Mouse (Mus musculus) lung, embryonic 16.5 days (tissue): Measurements from ENCODE around the gene Mcrip2. TPM values are rescaled to one million over a fixed set of nuclear protein-coding genes. Genes with fewer than 3 reads are reported as not detected.

Experiments
- ATAC-seq: fragments of 200-750 bp; cut with Nextera tagmentation; 2 replicates; pipeline ENCODE4 v1.8.0; 2017; ENCODE audit warnings: low read depth, mild to moderate bottlenecking, moderate library complexity
- H3K27ac ChIP-seq: fragments of 300-500 bp; sonication (generic); 2 replicates; pipeline ENCODE4 v1.5.1; 2014; ENCODE audit warnings: mild to moderate bottlenecking, control low read depth, low read length
- H3K27me3 ChIP-seq: fragments of 300-500 bp; sonication (generic); 2 replicates; pipeline ENCODE4 v1.6.1; 2014; ENCODE audit warnings: low read depth, low read length, mixed read lengths; ENCODE audit not compliant: control insufficient read depth, insufficient read depth
- H3K36me3 ChIP-seq: fragments of 300-500 bp; sonication (generic); 2 replicates; pipeline ENCODE4 v1.6.1; 2014; ENCODE audit warnings: low read length; ENCODE audit not compliant: control insufficient read depth, insufficient read depth
- H3K4me1 ChIP-seq: fragments of 300-500 bp; sonication (generic); replicated peaks from 2 replicates; pipeline ENCODE4 v1.6.1; 2014; ENCODE audit warnings: low read length, mixed read lengths; ENCODE audit not compliant: control insufficient read depth, insufficient read depth
- H3K4me2 ChIP-seq: fragments of 300-500 bp; sonication (generic); 2 replicates; pipeline ENCODE4 v1.6.1; 2014; ENCODE audit warnings: low read depth, low read length, control low read depth
- H3K4me3 ChIP-seq: fragments of 300-500 bp; sonication (generic); 2 replicates; pipeline ENCODE4 v1.5.1; 2014; ENCODE audit warnings: mild to moderate bottlenecking, low read length, control low read depth
- H3K9ac ChIP-seq: fragments of 300-500 bp; sonication (generic); 2 replicates; pipeline ENCODE4 v1.6.1; 2014; ENCODE audit warnings: low read length, control low read depth
- H3K9me3 ChIP-seq: fragments of 300-500 bp; sonication (generic); 2 replicates; pipeline ENCODE4 v1.6.1; 2016; ENCODE audit warnings: low read length; ENCODE audit not compliant: control insufficient read depth
- WGBS: fragments of 180-500 bp; shearing (Covaris S2); extraction: QIAGEN DNeasy Blood & Tissue Kit; methylation state at CpG from one replicate; pipeline ENCODE4 v1.1.7; 2014; 5-methylcytosine and 5-hydroxymethylcytosine counted together
- polyA plus RNA-seq: library from polyadenylated mRNA; unstranded; fragments of >200 nt; fragmentation: Nextera tagmentation; extraction: Ambion mirVana; gene quantifications from 2 replicates; pipeline ENCODE4 v1.2.1, GENCODE M21; 2015

Mcrip2 gene
- polyA plus RNA-seq, 1 experiment from 2014 or later: 21.6 TPM

DNA sequence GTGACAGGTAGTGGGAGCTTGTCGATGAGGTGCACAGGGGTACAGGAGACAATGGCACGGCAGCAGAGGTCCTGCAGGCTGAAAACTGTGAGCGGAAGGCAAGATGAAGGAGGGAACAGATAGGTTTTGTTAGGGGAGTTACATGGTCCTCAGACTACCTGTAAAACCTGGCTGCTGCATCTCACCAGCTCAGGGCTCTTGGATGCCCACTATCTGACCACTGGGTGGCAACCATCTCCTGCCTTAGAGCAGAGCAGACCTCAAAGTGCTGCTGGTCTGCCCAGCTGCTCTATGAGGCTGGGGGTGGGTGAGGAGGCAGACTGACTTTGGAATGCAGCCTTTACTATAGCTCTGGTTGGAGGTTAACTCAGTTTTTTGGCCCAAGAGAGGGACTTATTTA is 15.3 kb upstream of the Mcrip2 start:
- no peak overlapping the region for H3K4me2 ChIP-seq
- no peak overlapping the region for H3K4me3 ChIP-seq
- no peak overlapping the region for H3K27ac ChIP-seq
- ATAC-seq: no peak
- H3K9me3 ChIP-seq: no peaks in the 10 kb centered on the region
- no peak overlapping the region for H3K9ac ChIP-seq
- WGBS: 90% methylated on average over 3 of the region's 3 CpGs
- H3K27me3 ChIP-seq: no peaks in the 10 kb centered on the region
- peaks cover 14% of the 10 kb centered on the region; the same call in 1 of the 2 replicates for H3K36me3 ChIP-seq
- no peaks in the 10 kb centered on the region; the same call in 1 of the 2 replicates for H3K4me1 ChIP-seq

GRCm38 (mm10) chr17:25883268-25883667 is 14.7 kb upstream of the Mcrip2 start:
- 88% methylated on average over 8 of the region's 8 CpGs for WGBS
- H3K4me3 ChIP-seq: no peak overlapping the region

GRCm38 (mm10) chr17:25882306-25882705 is 13.7 kb upstream of the Mcrip2 start:
- no peak overlapping the region for H3K9ac ChIP-seq
- ATAC-seq: no peak
- peaks cover 12% of the 10 kb centered on the region; the same call in 1 of the 2 replicates for H3K36me3 ChIP-seq

More at GRCm38 (mm10) chr17:25883268-25883667, 14.7 kb upstream of the Mcrip2 start:
- Histone ChIP-seq H3K27me3 (no peaks in the 10 kb centered on the region), H3K9ac (no peak overlapping the region), H3K4me1 (no peaks in the 10 kb centered on the region; the same call in 1 of the 2 replicates), H3K27ac (no peak overlapping the region), H3K9me3 (no peaks in the 10 kb centered on the region), H3K4me2 (no peak overlapping the region), H3K36me3 (peaks cover 12% of the 10 kb centered on the region; the same call in 1 of the 2 replicates)
- ATAC-seq: no peak

DNA sequence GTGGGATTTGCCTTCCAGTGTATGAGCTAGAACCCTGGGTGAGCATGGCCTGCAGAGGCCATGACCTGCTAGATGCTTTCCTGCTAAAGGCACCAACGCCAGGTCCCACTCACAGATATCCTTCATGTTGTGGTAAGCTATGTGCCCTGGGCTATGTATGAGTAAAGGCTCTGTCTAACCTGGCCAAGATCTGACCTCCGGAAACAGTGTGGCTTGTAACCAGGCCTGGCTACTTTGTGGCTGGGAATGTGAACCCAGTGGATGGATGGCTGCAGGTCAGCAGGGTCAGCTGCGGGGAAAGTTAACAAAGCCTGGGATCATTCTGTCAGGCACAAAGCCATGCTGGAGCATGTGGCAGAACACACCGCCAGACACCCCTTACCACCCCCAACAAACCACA is 13.1 kb upstream of the Mcrip2 start:
- no peak overlapping the region for H3K4me2 ChIP-seq
- H3K9ac ChIP-seq: no peak overlapping the region; the same call in 1 of the 2 replicates
- H3K36me3 ChIP-seq: peaks cover 12% of the 10 kb centered on the region; the same call in 1 of the 2 replicates
- H3K4me3 ChIP-seq: no peak overlapping the region
- WGBS: 36% methylated on average over 4 of the region's 4 CpGs
- H3K4me1 ChIP-seq: peaks cover 3% of the 10 kb centered on the region; the same call in 1 of the 2 replicates
- no peak overlapping the region for H3K27ac ChIP-seq
- H3K9me3 ChIP-seq: no peaks in the 10 kb centered on the region
- no peaks in the 10 kb centered on the region for H3K27me3 ChIP-seq
- no peak for ATAC-seq

More at GRCm38 (mm10) chr17:25882306-25882705, 13.7 kb upstream of the Mcrip2 start:
- Histone ChIP-seq H3K4me1 (no peaks in the 10 kb centered on the region), H3K27me3 (no peaks in the 10 kb centered on the region), H3K9me3 (no peaks in the 10 kb centered on the region), H3K4me2 (no peak overlapping the region), H3K27ac (no peak overlapping the region), H3K4me3 (no peak overlapping the region)
- WGBS: 45% methylated on average over 5 of the region's 5 CpGs

GRCm38 (mm10) chr17:25880913-25881641 is 12.5 kb upstream of the Mcrip2 start:
- no peak overlapping the region for H3K27ac ChIP-seq
- H3K36me3 ChIP-seq: peaks cover 12% of the 10 kb centered on the region; the same call in 1 of the 2 replicates
- WGBS: 15% methylated on average over 5 of the region's 5 CpGs

DNA sequence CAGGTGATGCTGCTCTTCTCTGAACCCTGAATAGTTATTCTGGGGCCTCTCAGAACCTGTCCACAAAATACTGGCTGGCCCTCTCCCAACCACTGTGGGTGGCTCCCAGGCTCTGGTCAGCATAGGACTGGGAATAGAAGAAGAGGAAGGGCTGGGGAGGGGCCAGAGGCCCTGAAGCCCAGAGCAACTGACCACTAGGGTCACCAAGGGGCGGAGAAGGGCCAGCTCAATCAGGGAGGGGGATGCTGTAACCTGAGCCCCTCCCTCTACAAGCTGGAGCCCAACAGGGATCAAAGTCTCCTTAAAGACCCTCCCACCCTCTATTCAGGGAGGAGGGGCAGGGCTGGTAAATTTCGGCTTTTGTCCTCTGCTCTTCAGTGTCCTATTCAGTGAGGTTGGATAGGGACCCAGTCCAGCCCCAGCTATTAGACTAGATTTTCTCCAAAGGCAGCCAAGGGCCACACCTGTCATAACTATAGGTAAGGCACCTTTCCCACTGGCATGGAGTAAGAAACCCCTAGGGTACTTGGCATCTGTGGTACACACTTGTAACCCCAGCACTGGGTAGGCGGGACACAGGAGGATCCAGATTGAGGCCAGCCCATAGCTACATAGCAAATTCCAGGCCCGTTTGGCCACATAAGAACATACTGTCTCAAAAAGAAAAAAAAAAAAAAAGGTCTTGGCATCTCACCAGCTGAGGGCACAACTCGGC is 11.8 kb upstream of the Mcrip2 start, which contains the start of gene Wfikkn1:
TSS of gene Wfikkn1 (minus strand) at position 663 of the 715 bp plus-strand sequence.
- peak within 1 kb of the TSS; percentile 4; the same call in 1 of the 2 replicates for H3K9ac ChIP-seq
- H3K27me3 ChIP-seq: no peaks in the 10 kb centered on the region
- ATAC-seq: no peak
- no peaks in the 10 kb centered on the region for H3K9me3 ChIP-seq
- H3K4me2 ChIP-seq: no peak within 1 kb of the TSS
- WGBS: 36% methylated on average over 5 of the region's 5 CpGs
- peaks cover 12% of the 10 kb centered on the region; the same call in 1 of the 2 replicates for H3K36me3 ChIP-seq
- no peak within 1 kb of the TSS for H3K4me3 ChIP-seq
- no peak within 1 kb of the TSS for H3K27ac ChIP-seq
- peaks cover 12% of the 10 kb centered on the region for H3K4me1 ChIP-seq

More at GRCm38 (mm10) chr17:25880913-25881641, 12.5 kb upstream of the Mcrip2 start:
- ATAC-seq: no peak
- Histone ChIP-seq H3K9me3 (no peaks in the 10 kb centered on the region), H3K4me3 (no peak overlapping the region), H3K9ac (peak overlapping the region; percentile 4; the same call in 1 of the 2 replicates), H3K4me2 (no peak overlapping the region), H3K27me3 (no peaks in the 10 kb centered on the region), H3K4me1 (peaks cover 9% of the 10 kb centered on the region)

GRCm38 (mm10) chr17:25879750-25880149 is 11.2 kb upstream of the Mcrip2 start:
- Histone ChIP-seq H3K27me3 (no peaks in the 10 kb centered on the region), H3K4me1 (peaks cover 12% of the 10 kb centered on the region), H3K4me2 (no peak overlapping the region), H3K36me3 (peaks cover 9% of the 10 kb centered on the region; the same call in 1 of the 2 replicates), H3K27ac (no peak overlapping the region), H3K4me3 (no peak overlapping the region), H3K9ac (no peak overlapping the region), H3K9me3 (no peaks in the 10 kb centered on the region)
- no peak for ATAC-seq
- 77% methylated on average over 8 of the region's 8 CpGs for WGBS

DNA sequence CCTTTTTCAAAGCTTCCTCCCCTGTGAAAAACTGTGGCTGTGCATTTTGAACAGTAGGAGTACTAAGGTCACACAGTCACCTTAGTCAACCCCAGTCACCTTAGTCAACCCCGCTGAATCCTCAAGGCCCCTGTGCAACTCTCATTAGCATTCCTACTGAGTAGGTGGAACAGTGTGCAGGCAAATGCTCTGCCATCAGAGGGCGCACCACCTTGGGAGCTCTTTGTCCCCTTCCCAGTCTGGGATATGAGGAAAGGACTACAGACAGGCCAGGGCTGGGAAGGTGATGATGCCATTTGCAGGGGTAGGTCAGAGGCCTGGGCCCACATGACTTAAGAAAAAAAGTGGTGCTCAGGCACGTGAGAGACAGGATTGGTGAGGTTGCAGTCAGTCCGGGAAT is 10.7 kb upstream of the Mcrip2 start:
- Histone ChIP-seq H3K36me3 (peaks cover 9% of the 10 kb centered on the region; the same call in 1 of the 2 replicates), H3K9me3 (no peaks in the 10 kb centered on the region), H3K4me3 (no peak overlapping the region), H3K27me3 (no peaks in the 10 kb centered on the region), H3K9ac (no peak overlapping the region), H3K4me1 (peaks cover 14% of the 10 kb centered on the region), H3K27ac (no peak overlapping the region), H3K4me2 (no peak overlapping the region)
- no peak for ATAC-seq
- 53% methylated on average over 4 of the region's 4 CpGs for WGBS

GRCm38 (mm10) chr17:25878611-25879180 is 10.1 kb upstream of the Mcrip2 start:
- H3K9ac ChIP-seq: no peak overlapping the region
- H3K9me3 ChIP-seq: no peaks in the 10 kb centered on the region
- H3K27ac ChIP-seq: no peak overlapping the region
- no peak overlapping the region for H3K4me3 ChIP-seq
- peaks cover 19% of the 10 kb centered on the region for H3K4me1 ChIP-seq
- H3K4me2 ChIP-seq: no peak overlapping the region
- no peaks in the 10 kb centered on the region for H3K27me3 ChIP-seq
- H3K36me3 ChIP-seq: peaks cover 9% of the 10 kb centered on the region; the same call in 1 of the 2 replicates
- ATAC-seq: no peak
- WGBS: 92% methylated on average over 19 of the region's 19 CpGs
